Mouse (Mus musculus): ENCODE data around the gene Fam185a. TPM values are rescaled to one million over a fixed set of nuclear protein-coding genes. Genes with fewer than 3 reads are reported as not detected.

The Fam185a gene
- total RNA-seq, 2 experiments from 2014 or later, result 11.2 to 12.4 TPM

DNA sequence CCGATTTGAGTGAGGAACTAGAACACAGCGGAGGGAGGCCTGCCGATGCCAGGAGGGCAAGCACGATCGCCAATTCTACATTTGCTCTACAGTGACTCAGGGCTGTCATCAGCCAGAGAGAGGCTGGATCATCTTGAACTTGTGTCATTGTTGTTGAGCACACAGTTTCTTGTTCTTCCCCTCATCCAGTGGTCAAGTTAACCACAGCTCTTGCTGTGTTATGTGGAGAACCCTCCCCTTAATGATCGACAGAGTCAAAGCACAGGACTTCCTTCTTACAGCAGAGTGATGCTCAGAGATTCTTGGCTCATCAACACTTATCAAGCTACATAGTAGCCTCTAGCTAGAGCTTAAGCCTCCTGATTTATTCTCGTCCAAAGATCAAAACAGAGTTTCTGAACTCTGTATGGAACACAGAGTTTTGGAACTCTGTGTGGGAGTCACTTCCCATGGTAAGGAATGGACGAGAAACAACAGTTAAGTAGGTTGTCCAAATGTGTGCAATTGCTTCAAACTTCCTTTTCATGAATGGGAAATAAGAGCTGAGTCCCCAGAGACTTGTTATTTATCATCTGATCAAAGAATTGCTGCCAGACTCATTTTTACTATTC is 104.5 kb downstream of the Fam185a start:
- no peak for DNase-seq (ENCODE audit: extremely low spot score in 1 of 2, low spot score in 1 of 2)

Other genes with a start within 250 kb of the Fam185a start
- gene Gsap, start 238.7 kb upstream of the Fam185a start, total RNA-seq (2021), result 1 to 10 TPM; 6.3 to 10.0 TPM
- gene Fgl2, start 52.3 kb upstream of the Fam185a start, total RNA-seq (2021), result 1 to 10 TPM; 1.2 to 2.4 TPM
- under 1 TPM; 0.20 to 0.47 TPM for gene Ccdc146, start 281 bp upstream of the Fam185a start, total RNA-seq (2021)
- under 1 TPM; 0.33 to 0.44 TPM for gene Lrrc17, start 118.6 kb downstream of the Fam185a start, total RNA-seq (2021)
- gene Fbxl13, start 220.7 kb downstream of the Fam185a start, total RNA-seq (2021), result under 1 TPM; 0.17 to 0.26 TPM
- gene Armc10, start 220.9 kb downstream of the Fam185a start, total RNA-seq (2021), result 10 to 100 TPM; 21.2 to 22.3 TPM

All from layer of hippocampus, postnatal 25 days (tissue).